Mouse (Mus musculus) right cerebral cortex, postnatal 25 days (tissue): Measurements from ENCODE around the gene Fndc9.

Experiments used
- DNase-seq: peaks from one replicate; pipeline ENCODE4 v3.0.0; 2022

Fndc9 gene

DNA sequence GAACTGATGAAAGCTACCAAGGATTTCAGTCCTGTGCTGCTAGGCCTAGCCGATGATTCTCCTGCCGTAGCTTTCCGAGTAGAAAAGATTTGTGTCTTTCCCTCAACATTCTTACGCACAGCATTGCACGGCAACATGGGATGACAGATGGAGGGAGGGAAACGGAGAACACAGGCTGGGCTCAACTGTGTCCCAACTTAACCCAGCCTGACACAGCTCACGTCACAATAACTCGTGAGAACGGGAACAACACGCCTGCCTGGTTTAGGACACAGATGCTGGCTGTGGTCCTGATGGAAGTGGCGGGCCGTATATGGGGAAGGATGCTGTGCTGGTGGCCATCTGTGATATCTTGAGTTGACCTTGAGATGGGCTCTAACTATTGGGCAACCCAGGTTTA is 43.4 kb downstream of the Fndc9 start:
- DNase-seq = no peak

DNA sequence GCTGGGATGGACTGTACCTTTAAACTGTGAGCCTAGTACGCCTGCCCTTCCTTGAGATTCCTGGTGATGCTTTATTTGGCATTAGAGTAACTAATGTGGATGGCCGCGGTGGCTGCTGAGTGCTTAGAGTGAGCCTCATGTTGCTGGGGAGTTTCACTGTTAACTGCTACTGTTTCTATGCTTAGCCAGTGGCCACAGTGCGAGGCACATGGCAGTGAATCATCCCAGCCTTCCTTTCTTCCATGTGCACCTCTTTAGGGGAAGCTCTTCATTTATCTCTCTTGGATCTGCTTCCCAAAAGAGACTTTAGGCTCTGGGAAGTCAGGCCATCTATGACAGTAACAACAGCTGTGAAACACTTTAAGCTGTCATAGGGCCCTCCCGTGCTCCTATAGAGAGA is 47.3 kb downstream of the Fndc9 start:
- DNase-seq = no peak

DNA sequence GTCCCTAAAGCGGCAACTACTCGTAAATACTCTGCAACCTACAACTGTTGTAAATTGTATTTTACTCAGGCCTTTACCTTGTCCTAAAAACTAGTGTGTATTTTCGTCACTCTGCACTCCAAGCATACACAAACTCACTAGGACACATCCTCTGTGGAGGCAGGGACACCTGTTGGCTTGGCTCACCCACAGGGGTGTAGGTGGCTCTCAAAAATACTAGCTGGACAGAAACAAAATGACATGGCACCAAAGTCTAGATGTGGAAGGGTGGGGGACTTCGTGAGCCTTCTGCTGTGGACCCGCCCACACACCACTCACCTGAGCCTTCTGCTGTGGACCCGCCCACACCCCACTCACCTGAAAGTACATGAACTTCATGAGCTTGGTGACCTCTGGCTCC is 48.5 kb downstream of the Fndc9 start:
- no peak for DNase-seq

DNA sequence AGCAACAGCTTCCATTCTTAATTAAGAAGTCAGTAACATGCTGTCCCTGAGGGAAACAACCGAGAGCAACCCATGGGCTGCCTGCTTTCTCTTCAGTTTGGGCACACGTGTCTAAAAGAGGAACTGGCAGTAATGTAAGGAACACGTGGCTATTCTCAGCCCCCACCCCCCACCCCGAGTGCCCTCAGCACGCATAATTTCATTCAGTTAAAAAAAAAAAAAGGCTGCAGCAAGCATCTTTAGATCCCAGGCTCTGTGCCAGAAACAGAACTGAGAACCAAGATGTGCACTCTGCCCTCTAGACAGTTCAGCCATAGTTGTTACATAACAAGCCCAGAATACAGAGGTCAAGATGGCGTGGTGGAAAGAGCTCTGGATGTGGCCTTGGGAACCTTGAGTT is 51.5 kb downstream of the Fndc9 start:
- DNase-seq = no peak

DNA sequence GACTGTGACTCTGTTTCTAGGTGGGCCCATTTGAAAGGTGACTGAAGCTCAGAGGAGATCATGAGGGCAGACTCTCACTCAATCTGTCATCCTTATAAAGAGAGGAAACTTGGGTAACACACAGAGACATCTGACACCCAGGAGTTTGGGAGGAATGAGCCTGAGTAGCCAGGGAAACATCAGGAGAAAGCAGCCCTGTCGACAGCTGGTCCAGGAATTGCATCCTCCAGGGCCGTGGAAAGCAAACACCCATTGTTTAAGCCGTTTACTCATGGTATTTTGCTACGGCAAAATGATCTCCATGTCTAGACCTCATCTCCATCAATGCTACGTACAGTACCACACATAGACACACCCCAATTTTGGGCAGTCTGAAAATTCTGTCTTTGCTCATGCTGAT is 52.8 kb downstream of the Fndc9 start:
- DNase-seq = no peak

DNA sequence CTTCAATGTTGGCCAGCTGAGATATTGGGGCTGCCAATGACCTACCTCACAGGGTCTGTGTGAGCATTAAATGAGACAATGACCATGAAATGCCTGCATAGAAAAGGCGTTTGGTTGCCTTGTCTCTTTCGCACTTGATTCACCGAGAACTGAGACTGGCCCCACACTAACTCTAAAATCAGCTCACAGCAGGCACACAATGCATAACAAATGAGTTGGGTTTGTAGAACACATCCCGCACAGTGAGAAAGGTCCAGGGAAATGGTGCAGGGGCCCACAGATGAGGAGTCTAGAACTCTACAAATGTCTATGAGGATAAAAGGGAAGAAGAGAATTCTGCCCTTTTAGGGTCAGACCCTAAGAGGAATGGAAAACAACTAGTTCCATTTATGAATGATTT is 53.7 kb downstream of the Fndc9 start:
- no peak for DNase-seq
